Mouse (Mus musculus) megakaryocyte, embryonic 14.5 days (primary cell): ENCODE data around the gene Tut7. TPM values are rescaled to one million over a fixed set of nuclear protein-coding genes. Genes with fewer than 3 reads are reported as not detected.

ENCODE experiments used
- polyA plus RNA-seq: library from polyadenylated mRNA; stranded (reverse); fragments of >175 nt; gene quantifications from 2 replicates; pipeline ENCODE4 v1.2.3, GENCODE M21; 2012; ENCODE audit warnings: low replicate concordance; ENCODE audit not compliant: insufficient read depth

Tut7 gene
- polyA plus RNA-seq, 1 experiment: 11.4 TPM

Other genes starting within 250 kb of the Tut7 start
- gene Agtpbp1, start 237.9 kb downstream of the Tut7 start, polyA plus RNA-seq: 0.53 TPM in 1 of 2 replicates, not detected in the other
- 4.9 and 10.7 TPM in 2 replicates for gene Naa35, start 237.9 kb downstream of the Tut7 start, polyA plus RNA-seq
- 1.9 and 3.4 TPM in 2 replicates for gene Golm1, start 147.3 kb downstream of the Tut7 start, polyA plus RNA-seq
- gene 4921517D22Rik, start 129.0 kb downstream of the Tut7 start, polyA plus RNA-seq: not detected in 2 replicates
- gene Spata31d1a, start 112.8 kb downstream of the Tut7 start, polyA plus RNA-seq: not detected in 2 replicates
- not detected in 2 replicates for gene Spata31d1b, start 110.9 kb downstream of the Tut7 start, polyA plus RNA-seq
- gene Spata31d1d, start 91.4 kb downstream of the Tut7 start, polyA plus RNA-seq: 0.04 TPM in 1 of 2 replicates, not detected in the other
- gene 1700014D04Rik, start 76.4 kb downstream of the Tut7 start, polyA plus RNA-seq: not detected in 2 replicates
- gene Isca1, start 53.3 kb downstream of the Tut7 start, polyA plus RNA-seq: 58.1 and 113 TPM in 2 replicates
- gene Gm49354, start 40.9 kb downstream of the Tut7 start, polyA plus RNA-seq: 8.0 and 26.4 TPM in 2 replicates